In the genomic region with DNA sequence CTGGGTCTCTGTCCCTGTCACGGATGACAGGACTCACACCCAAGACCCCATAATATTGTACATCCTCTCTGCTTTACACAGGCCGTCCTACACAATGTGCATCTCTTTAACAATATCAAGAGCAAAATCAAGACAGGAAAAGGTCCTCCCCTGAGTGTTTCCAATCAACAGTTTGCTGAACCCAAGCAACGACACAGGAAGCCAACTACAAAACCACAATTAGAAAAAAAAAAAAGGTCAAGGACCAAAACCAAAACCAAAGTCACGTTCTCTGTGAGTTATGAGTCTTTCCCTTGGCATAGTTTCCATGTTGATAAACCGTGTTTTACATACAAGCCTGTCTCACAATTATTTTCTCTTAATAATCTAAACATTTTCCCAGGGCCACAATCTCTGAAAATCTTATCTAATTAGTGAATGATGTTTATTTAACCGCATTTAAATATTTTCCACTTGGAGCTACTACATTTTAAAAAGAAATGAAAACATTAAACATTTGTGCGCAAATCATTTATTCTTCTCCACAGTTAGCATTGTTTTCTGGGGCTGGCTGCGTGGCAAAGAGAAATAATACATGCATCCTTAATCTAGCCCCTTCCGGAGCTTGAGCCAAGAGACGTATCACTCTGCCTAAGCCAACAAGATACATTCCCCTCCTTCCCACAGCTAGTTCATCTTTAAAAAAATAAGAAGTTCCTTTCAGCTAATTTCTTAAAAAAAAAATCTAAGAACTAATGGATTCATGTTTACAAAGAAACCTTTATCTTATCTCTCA, we compare ENCODE assay signal across 11 mouse cellular contexts. TPM values are rescaled to one million over a fixed set of nuclear protein-coding genes. Genes with fewer than 3 reads are reported as not detected.
DNase-seq lines count a peak whose midpoint lies in the region; ATAC-seq and TF ChIP-seq lines count a peak whose summit lies in the region.
"Had no signal": no experiment of that assay in that cellular context is flagged by ENCODE, and none has a peak within 500 bp of the region (broad histone marks: within the 10 kb centered on the region; RNA-seq: fewer than 3 reads in every experiment).

No protein-coding gene starts in this region.

- TF ChIP-seq POLR2A in limb, embryonic 14.5 days (IDR thresholded peaks at IDR 0.05; ENCODE audit: borderline replicate concordance, extremely low read depth, insufficient read depth, insufficient read length): no peak

- no peak overlapping the region for H3K9ac ChIP-seq in embryonic facial prominence, embryonic 14.5 days (ENCODE audit: low read depth, low read length)
- no peak overlapping the region for H3K9ac ChIP-seq in limb, embryonic 14.5 days (ENCODE audit: low read depth, low read length, severe bottlenecking)
- H3K9ac ChIP-seq in liver, postnatal 0 days (replicated peaks): no peak overlapping the region
- H3K9ac ChIP-seq in hindbrain, embryonic 13.5 days: no peak overlapping the region
- H3K9ac ChIP-seq: midbrain, embryonic 12.5 days had no signal

- peak overlapping the region; percentile 28; the same call in 1 of the 2 replicates for H3K27ac ChIP-seq in embryonic facial prominence, embryonic 14.5 days (replicated peaks; ENCODE audit: low read depth, low read length)
- H3K27ac ChIP-seq in embryonic facial prominence, embryonic 10.5 days (replicated peaks): no peak overlapping the region
- H3K27ac ChIP-seq in limb, embryonic 14.5 days (replicated peaks; ENCODE audit: low read depth, low read length): 0 out of 2 replicates have a peak overlapping the region, but pooled peaks have one; percentile 8
- no peak overlapping the region for H3K27ac ChIP-seq in limb, embryonic 10.5 days
- H3K27ac ChIP-seq in liver, postnatal 0 days (ENCODE audit: low read depth): peak overlapping the region; percentile 53; the same call in 1 of the 2 replicates
- no peak overlapping the region for H3K27ac ChIP-seq in hindbrain, embryonic 13.5 days
- H3K27ac ChIP-seq: midbrain, embryonic 12.5 days had no signal

- H3K4me3 ChIP-seq in embryonic facial prominence, embryonic 14.5 days (ENCODE audit: low read depth, low read length): no peak overlapping the region
- H3K4me3 ChIP-seq in embryonic facial prominence, embryonic 10.5 days: no peak overlapping the region
- no peak overlapping the region for H3K4me3 ChIP-seq in limb, embryonic 14.5 days (replicated peaks; ENCODE audit: low read length)
- H3K4me3 ChIP-seq in limb, embryonic 10.5 days: no peak overlapping the region
- H3K4me3 ChIP-seq in liver, postnatal 0 days (ENCODE audit: low read depth, low read length): no peak overlapping the region
- H3K4me3 ChIP-seq in hindbrain, embryonic 13.5 days: no peak overlapping the region
- H3K4me3 ChIP-seq: midbrain, embryonic 12.5 days had no signal

- H3K36me3 ChIP-seq in embryonic facial prominence, embryonic 14.5 days (ENCODE audit: control insufficient read depth, insufficient read depth, low read length): 0 out of 2 replicates have a peak, but pooled peaks cover 12% of the 10 kb centered on the region
- peaks cover 46% of the 10 kb centered on the region for H3K36me3 ChIP-seq in embryonic facial prominence, embryonic 10.5 days (replicated peaks)
- peaks cover 18% of the 10 kb centered on the region for H3K36me3 ChIP-seq in limb, embryonic 14.5 days (ENCODE audit: control insufficient read depth, insufficient read depth, low read length)
- H3K36me3 ChIP-seq in limb, embryonic 10.5 days: peaks cover 43% of the 10 kb centered on the region
- H3K36me3 ChIP-seq in liver, postnatal 0 days (replicated peaks; ENCODE audit: insufficient read depth, low read length): no peaks in the 10 kb centered on the region
- H3K36me3 ChIP-seq in hindbrain, embryonic 13.5 days: peaks cover 23% of the 10 kb centered on the region

- H3K9me3 ChIP-seq in embryonic facial prominence, embryonic 14.5 days (ENCODE audit: control insufficient read depth, low read length): no peaks in the 10 kb centered on the region
- H3K9me3 ChIP-seq in embryonic facial prominence, embryonic 10.5 days: no peaks in the 10 kb centered on the region
- no peaks in the 10 kb centered on the region for H3K9me3 ChIP-seq in limb, embryonic 14.5 days (ENCODE audit: control insufficient read depth, low read length)
- H3K9me3 ChIP-seq in limb, embryonic 10.5 days (replicated peaks): no peaks in the 10 kb centered on the region
- no peaks in the 10 kb centered on the region for H3K9me3 ChIP-seq in liver, postnatal 0 days (ENCODE audit: low read length)
- H3K9me3 ChIP-seq in hindbrain, embryonic 13.5 days: no peaks in the 10 kb centered on the region
- H3K9me3 ChIP-seq: midbrain, embryonic 12.5 days had no signal

- no peak for ATAC-seq in embryonic facial prominence, embryonic 14.5 days (ENCODE audit: low read depth)
- no peak for ATAC-seq in limb, embryonic 14.5 days (ENCODE audit: low FRiP score, low read depth)
- no peak for ATAC-seq in liver, postnatal 0 days
- ATAC-seq in hindbrain, embryonic 13.5 days (ENCODE audit: low FRiP score): no peak

- H3K4me1 ChIP-seq in embryonic facial prominence, embryonic 14.5 days (ENCODE audit: control insufficient read depth, insufficient read depth, low read length): peaks cover 37% of the 10 kb centered on the region
- peaks cover 42% of the 10 kb centered on the region for H3K4me1 ChIP-seq in embryonic facial prominence, embryonic 10.5 days
- H3K4me1 ChIP-seq in limb, embryonic 14.5 days (ENCODE audit: control insufficient read depth, insufficient read depth, low read length): peaks cover 33% of the 10 kb centered on the region
- peaks cover 27% of the 10 kb centered on the region for H3K4me1 ChIP-seq in limb, embryonic 10.5 days
- peaks cover 33% of the 10 kb centered on the region for H3K4me1 ChIP-seq in liver, postnatal 0 days (ENCODE audit: insufficient read depth)
- peaks cover 26% of the 10 kb centered on the region for H3K4me1 ChIP-seq in hindbrain, embryonic 13.5 days (replicated peaks)
- H3K4me1 ChIP-seq: midbrain, embryonic 12.5 days had no signal

- TF ChIP-seq CTCF in liver, postnatal 0 days (IDR thresholded peaks at IDR 0.05; ENCODE audit: low read depth): no peak

- WGBS in embryonic facial prominence, embryonic 14.5 days: 63% methylated on average over 10 of the region's 10 CpGs
- WGBS in embryonic facial prominence, embryonic 10.5 days: 80% methylated on average over 10 of the region's 10 CpGs
- 74% methylated on average over 10 of the region's 10 CpGs for WGBS in limb, embryonic 14.5 days
- 89% methylated on average over 10 of the region's 10 CpGs for WGBS in limb, embryonic 10.5 days
- WGBS in liver, postnatal 0 days (ENCODE audit: insufficient replicate concordance): 43% methylated on average over 10 of the region's 10 CpGs
- 83% methylated on average over 10 of the region's 10 CpGs for WGBS in hindbrain, embryonic 13.5 days

- DNase-seq in embryonic facial prominence, embryonic 14.5 days (ENCODE audit: low spot score): no peak
- DNase-seq in embryonic facial prominence, embryonic 10.5 days (ENCODE audit: low spot score): no peak
- DNase-seq in limb, embryonic 14.5 days (ENCODE audit: low spot score): no peak
- DNase-seq in limb, embryonic 10.5 days (ENCODE audit: low spot score): no peak
- peak; percentile 30 for DNase-seq in adipocyte (ENCODE audit: low spot score)
- no peak for DNase-seq in liver, postnatal 0 days
- DNase-seq in testis, postnatal 10 days (ENCODE audit: low spot score): no peak
- DNase-seq: cerebellum, adult 11 months; gastrocnemius, postnatal 36 days had no signal

- TF ChIP-seq EP300 in liver, postnatal 0 days (IDR thresholded peaks at IDR 0.05; ENCODE audit: low read depth): peak; percentile 50; the same call in 1 of the 2 replicates

- no peaks in the 10 kb centered on the region for H3K27me3 ChIP-seq in embryonic facial prominence, embryonic 14.5 days (replicated peaks; ENCODE audit: control insufficient read depth, insufficient read depth, low read length)
- no peaks in the 10 kb centered on the region for H3K27me3 ChIP-seq in embryonic facial prominence, embryonic 10.5 days (replicated peaks; ENCODE audit: low read depth, poor library complexity, severe bottlenecking)
- no peaks in the 10 kb centered on the region for H3K27me3 ChIP-seq in limb, embryonic 14.5 days (ENCODE audit: control insufficient read depth, insufficient read depth, low read length)
- H3K27me3 ChIP-seq in limb, embryonic 10.5 days (ENCODE audit: low read depth, poor library complexity, severe bottlenecking): no peaks in the 10 kb centered on the region
- H3K27me3 ChIP-seq in liver, postnatal 0 days (ENCODE audit: insufficient read depth, low read length): no peaks in the 10 kb centered on the region
- no peaks in the 10 kb centered on the region for H3K27me3 ChIP-seq in hindbrain, embryonic 13.5 days
- H3K27me3 ChIP-seq: midbrain, embryonic 12.5 days had no signal

- H3K4me2 ChIP-seq in embryonic facial prominence, embryonic 14.5 days (ENCODE audit: low read depth, low read length): no peak overlapping the region
- no peak overlapping the region for H3K4me2 ChIP-seq in limb, embryonic 14.5 days (replicated peaks; ENCODE audit: low read depth, low read length, severe bottlenecking)
- 0 out of 2 replicates have a peak overlapping the region, but pooled peaks have one; percentile 11 for H3K4me2 ChIP-seq in liver, postnatal 0 days (ENCODE audit: low read depth, low read length)
- no peak overlapping the region for H3K4me2 ChIP-seq in hindbrain, embryonic 13.5 days
- H3K4me2 ChIP-seq: midbrain, embryonic 12.5 days had no signal

RNA-seq across cellular contexts. Expression of gene Rnf144a, which starts 13.2 kb away (rescaled TPM):
- polyA plus RNA-seq in embryonic facial prominence, embryonic 14.5 days (2014; fragmentation: Nextera tagmentation; extraction: Ambion mirVana): 24.8 and 31.7 TPM in 2 replicates
- polyA plus RNA-seq in embryonic facial prominence, embryonic 10.5 days (2016; fragmentation: Nextera tagmentation; extraction: Ambion mirVana): 43.1 and 44.9 TPM in 2 replicates
- polyA plus RNA-seq in limb, embryonic 14.5 days (2012; rRNA removed): 34.6 and 37.4 TPM in 2 replicates
- polyA plus RNA-seq in limb, embryonic 14.5 days (2014; fragmentation: Nextera tagmentation; extraction: Ambion mirVana): 32.8 and 33.3 TPM in 2 replicates
- 44.2 and 54.9 TPM in 2 replicates for polyA plus RNA-seq in limb, embryonic 10.5 days (2016; fragmentation: Nextera tagmentation; extraction: Ambion mirVana)
- polyA plus RNA-seq in liver, postnatal 0 days (2015; fragmentation: Nextera tagmentation; extraction: Ambion mirVana): 3.1 and 3.2 TPM in 2 replicates
- 26.0 and 26.6 TPM in 2 replicates for polyA plus RNA-seq in hindbrain, embryonic 13.5 days (2015; fragmentation: Nextera tagmentation; extraction: Ambion mirVana)

RNA-seq across cellular contexts. Expression of gene Rsad2, which starts 54.4 kb away (rescaled TPM):
- polyA plus RNA-seq in embryonic facial prominence, embryonic 14.5 days (2014; fragmentation: Nextera tagmentation; extraction: Ambion mirVana): 1.0 and 2.4 TPM in 2 replicates
- polyA plus RNA-seq in embryonic facial prominence, embryonic 10.5 days (2016; fragmentation: Nextera tagmentation; extraction: Ambion mirVana): 0.25 and 0.33 TPM in 2 replicates
- polyA plus RNA-seq in limb, embryonic 14.5 days (2012; rRNA removed): 0.46 and 0.55 TPM in 2 replicates
- polyA plus RNA-seq in limb, embryonic 14.5 days (2014; fragmentation: Nextera tagmentation; extraction: Ambion mirVana): 0.66 and 0.91 TPM in 2 replicates
- polyA plus RNA-seq in limb, embryonic 10.5 days (2016; fragmentation: Nextera tagmentation; extraction: Ambion mirVana): 0.78 and 0.94 TPM in 2 replicates
- 52.5 and 62.2 TPM in 2 replicates for polyA plus RNA-seq in liver, postnatal 0 days (2015; fragmentation: Nextera tagmentation; extraction: Ambion mirVana)
- 0.44 and 0.84 TPM in 2 replicates for polyA plus RNA-seq in hindbrain, embryonic 13.5 days (2015; fragmentation: Nextera tagmentation; extraction: Ambion mirVana)

Comparison
In these comparisons a context has a peak if more than half of its experiments do, and no peak if none do; other contexts are left out.
1. H3K27ac ChIP-seq: peak in embryonic facial prominence, embryonic 14.5 days (single experiment), limb, embryonic 14.5 days (single experiment) and liver, postnatal 0 days (single experiment); none in embryonic facial prominence, embryonic 10.5 days (single experiment), limb, embryonic 10.5 days (single experiment) and hindbrain, embryonic 13.5 days (single experiment).
2. RNA of gene Rsad2, which starts 54.4 kb away (polyA plus RNA-seq): 52.5 to 62.2 TPM in liver, postnatal 0 days; 1.0 to 2.4 TPM in embryonic facial prominence, embryonic 14.5 days, 0.78 to 0.94 TPM in limb, embryonic 10.5 days, 0.46 to 0.91 TPM in limb, embryonic 14.5 days, 0.44 to 0.84 TPM in hindbrain, embryonic 13.5 days and 0.25 to 0.33 TPM in embryonic facial prominence, embryonic 10.5 days; every median in the first group is over 10 times any median in the second.